Mouse (Mus musculus): Measurements from ENCODE around the gene Ube2d3.

- TF ChIP-seq FLI1 (IDR thresholded peaks at IDR 0.05; ENCODE audit: low read length) (no peak), GATA1 (IDR thresholded peaks at IDR 0.05; ENCODE audit: borderline replicate concordance, low read length) (no peak)
Observed at GRCm38 (mm10) chr3:135486351-135486750, 48.4 kb downstream of the Ube2d3 start.

Data from megakaryocyte, embryonic 14.5 days (primary cell).